Mouse (Mus musculus): ENCODE data around the gene Dnah11. TPM values are rescaled to one million over a fixed set of nuclear protein-coding genes. Genes with fewer than 3 reads are reported as not detected.

Dnah11 gene
- not detected in 2 replicates for polyA plus RNA-seq (2012; ENCODE audit: insufficient read depth, insufficient read length, missing spikeins)

DNA sequence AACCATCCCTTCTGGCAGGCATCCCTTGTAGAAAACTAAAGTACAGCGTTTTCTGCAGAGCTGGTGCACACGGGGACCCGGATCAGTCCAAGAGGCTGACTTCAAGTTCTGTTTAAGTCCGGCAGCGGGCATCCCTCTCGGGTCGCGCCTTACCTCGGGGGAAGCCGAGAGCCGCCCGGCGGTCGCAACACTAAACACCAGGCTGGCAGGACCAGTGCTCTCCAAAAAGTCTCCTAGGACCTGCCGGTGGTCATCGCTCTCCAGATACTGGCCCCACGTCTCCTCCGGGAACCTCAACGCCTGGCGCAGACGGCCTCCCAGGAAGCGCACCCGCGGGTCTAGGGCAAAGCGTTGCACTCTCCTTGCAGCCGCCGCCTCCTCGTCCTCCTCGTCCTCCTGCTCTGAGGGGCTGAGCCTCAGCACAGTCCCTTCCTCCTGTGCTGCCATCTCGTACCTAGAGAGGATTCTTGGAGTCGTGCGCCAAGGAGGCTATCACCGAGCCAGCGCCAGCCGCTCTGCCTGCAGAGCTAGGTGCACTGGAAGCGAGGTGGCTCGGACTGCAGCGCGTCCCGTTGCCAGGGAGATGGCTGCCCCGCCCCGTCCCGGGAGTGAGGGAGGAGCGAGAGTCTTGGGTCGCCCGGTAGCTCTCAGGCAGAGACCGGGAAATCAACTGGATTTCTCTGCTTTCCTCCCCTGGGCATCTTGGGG, at the start of gene Dnah11:
Dnah11 (minus strand) TSS at position 658 of the 708 bp plus-strand sequence.
- Histone ChIP-seq H3K4me3 (ENCODE audit: insufficient read depth, low read length) (peak within 1 kb of the TSS; percentile 67), H3K4me1 (ENCODE audit: control insufficient read depth, insufficient read depth, low read length) (no peaks in the 10 kb centered on the region), H3K27ac (ENCODE audit: insufficient read depth, low read depth, low read length) (no peak within 1 kb of the TSS)
- TF ChIP-seq POLR2A (IDR thresholded peaks at IDR 0.05; ENCODE audit: borderline replicate concordance, low read depth, low read length) = no peak
- no peak for TF ChIP-seq CTCF (IDR thresholded peaks at IDR 0.05; ENCODE audit: low read depth, low read length)

DNA sequence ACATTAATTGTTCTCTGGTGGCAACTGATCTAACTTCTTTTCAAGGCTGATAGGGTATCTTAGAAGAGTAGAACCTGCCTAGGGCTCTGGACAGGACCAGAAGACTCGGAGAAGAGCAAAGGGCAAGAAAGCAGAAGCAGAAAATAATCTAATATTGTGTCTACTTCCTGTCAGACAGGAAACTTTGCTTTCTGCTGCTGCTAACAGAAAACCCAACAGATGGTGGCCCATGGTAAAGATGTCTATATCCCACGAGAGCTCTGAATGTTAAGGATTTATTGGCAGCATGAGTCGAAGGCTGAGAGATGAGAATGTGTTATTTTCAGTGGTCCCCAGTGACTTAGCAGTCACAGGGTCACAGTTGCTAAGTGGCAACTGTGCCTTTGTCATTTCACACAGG, 22.3 kb upstream of the Dnah11 start:
- TF ChIP-seq CTCF (IDR thresholded peaks at IDR 0.05; ENCODE audit: low read depth, low read length) (no peak), POLR2A (IDR thresholded peaks at IDR 0.05; ENCODE audit: borderline replicate concordance, low read depth, low read length) (no peak)
- H3K4me1 ChIP-seq (ENCODE audit: control insufficient read depth, insufficient read depth, low read length) = no peaks in the 10 kb centered on the region; the same call in 1 of the 2 replicates
- no peak overlapping the region for H3K4me3 ChIP-seq (ENCODE audit: insufficient read depth, low read length)
- H3K27ac ChIP-seq (ENCODE audit: insufficient read depth, low read depth, low read length) = no peak overlapping the region

- no peak for TF ChIP-seq CTCF (IDR thresholded peaks at IDR 0.05; ENCODE audit: low read depth, low read length)
- TF ChIP-seq POLR2A (IDR thresholded peaks at IDR 0.05; ENCODE audit: borderline replicate concordance, low read depth, low read length) = no peak
- Histone ChIP-seq H3K4me3 (ENCODE audit: insufficient read depth, low read length) (no peak overlapping the region), H3K27ac (ENCODE audit: insufficient read depth, low read depth, low read length) (no peak overlapping the region), H3K4me1 (ENCODE audit: control insufficient read depth, insufficient read depth, low read length) (no peaks in the 10 kb centered on the region; the same call in 1 of the 2 replicates)
These were observed 21.2 kb upstream of the Dnah11 start for GRCm38 (mm10) chr12:118220062-118220461.

DNA sequence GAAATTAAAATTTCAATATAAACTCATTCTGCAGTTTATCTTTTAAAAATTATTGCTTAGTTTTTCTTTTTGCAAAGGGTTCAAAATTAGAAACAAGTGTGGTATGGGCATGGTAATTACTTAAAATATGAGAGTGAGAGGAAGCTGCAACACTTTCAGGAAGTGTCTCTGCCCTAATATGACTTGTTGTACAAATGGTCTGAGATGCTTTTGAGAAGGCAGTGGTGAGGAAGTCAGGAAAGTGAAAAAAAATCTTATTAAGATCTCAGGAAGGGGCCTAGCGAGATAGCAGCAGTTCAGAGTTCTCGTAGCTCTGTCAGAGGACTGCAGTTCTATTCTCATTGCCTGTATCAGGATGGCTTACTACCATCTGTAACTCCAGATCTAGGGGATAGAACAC, 13.3 kb upstream of the Dnah11 start:
- no peak for TF ChIP-seq POLR2A (IDR thresholded peaks at IDR 0.05; ENCODE audit: borderline replicate concordance, low read depth, low read length)
- no peak for TF ChIP-seq CTCF (IDR thresholded peaks at IDR 0.05; ENCODE audit: low read depth, low read length)
- no peaks in the 10 kb centered on the region for H3K4me1 ChIP-seq (ENCODE audit: control insufficient read depth, insufficient read depth, low read length)
- H3K4me3 ChIP-seq (ENCODE audit: insufficient read depth, low read length) = no peak overlapping the region
- H3K27ac ChIP-seq (ENCODE audit: insufficient read depth, low read depth, low read length) = no peak overlapping the region

- Histone ChIP-seq H3K4me1 (ENCODE audit: control insufficient read depth, insufficient read depth, low read length) (no peaks in the 10 kb centered on the region), H3K4me3 (ENCODE audit: insufficient read depth, low read length) (no peak overlapping the region)
- no peak for TF ChIP-seq POLR2A (IDR thresholded peaks at IDR 0.05; ENCODE audit: borderline replicate concordance, low read depth, low read length)
These were observed 2.3 kb downstream of the Dnah11 start for GRCm38 (mm10) chr12:118196583-118196982.

GRCm38 (mm10) chr12:118189535-118189934, 9.3 kb downstream of the Dnah11 start:
- no peak overlapping the region for H3K27ac ChIP-seq (ENCODE audit: insufficient read depth, low read depth, low read length)
- H3K4me1 ChIP-seq (ENCODE audit: control insufficient read depth, insufficient read depth, low read length) = no peaks in the 10 kb centered on the region
- no peak overlapping the region for H3K4me3 ChIP-seq (ENCODE audit: insufficient read depth, low read length)
- no peak for TF ChIP-seq POLR2A (IDR thresholded peaks at IDR 0.05; ENCODE audit: borderline replicate concordance, low read depth, low read length)
- no peak for TF ChIP-seq CTCF (IDR thresholded peaks at IDR 0.05; ENCODE audit: low read depth, low read length)

More at GRCm38 (mm10) chr12:118196583-118196982, 2.3 kb downstream of the Dnah11 start:
- no peak overlapping the region for H3K27ac ChIP-seq (ENCODE audit: insufficient read depth, low read depth, low read length)

DNA sequence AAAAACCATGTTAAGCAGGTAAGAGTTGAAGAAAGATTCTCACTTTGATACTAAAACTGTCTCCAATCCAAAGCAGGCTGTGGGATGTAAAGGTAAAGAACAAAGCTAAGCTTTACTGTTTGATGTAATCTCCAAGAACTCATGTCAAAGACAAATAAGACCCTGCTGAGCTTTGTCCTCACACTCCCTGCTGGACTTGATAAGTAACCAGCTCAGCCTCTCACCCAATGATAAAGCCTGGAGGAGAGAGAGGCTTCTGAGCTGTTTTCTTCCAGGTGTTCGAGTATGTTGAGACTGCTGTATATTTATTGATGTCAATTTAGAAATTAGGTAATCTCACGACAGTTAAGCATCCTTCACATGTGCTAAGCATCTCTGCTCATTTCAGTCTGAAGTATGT, 11.2 kb downstream of the Dnah11 start:
- Histone ChIP-seq H3K27ac (ENCODE audit: insufficient read depth, low read depth, low read length) (no peak overlapping the region), H3K4me1 (ENCODE audit: control insufficient read depth, insufficient read depth, low read length) (no peaks in the 10 kb centered on the region), H3K4me3 (ENCODE audit: insufficient read depth, low read length) (no peak overlapping the region)
- TF ChIP-seq CTCF (IDR thresholded peaks at IDR 0.05; ENCODE audit: low read depth, low read length) (no peak), POLR2A (IDR thresholded peaks at IDR 0.05; ENCODE audit: borderline replicate concordance, low read depth, low read length) (no peak)

GRCm38 (mm10) chr12:118186881-118187489, 11.9 kb downstream of the Dnah11 start:
- no peaks in the 10 kb centered on the region for H3K4me1 ChIP-seq (ENCODE audit: control insufficient read depth, insufficient read depth, low read length)
- no peak overlapping the region for H3K4me3 ChIP-seq (ENCODE audit: insufficient read depth, low read length)
- H3K27ac ChIP-seq (ENCODE audit: insufficient read depth, low read depth, low read length) = no peak overlapping the region
- TF ChIP-seq CTCF (IDR thresholded peaks at IDR 0.05; ENCODE audit: low read depth, low read length) = no peak
- TF ChIP-seq POLR2A (IDR thresholded peaks at IDR 0.05; ENCODE audit: borderline replicate concordance, low read depth, low read length) = no peak

DNA sequence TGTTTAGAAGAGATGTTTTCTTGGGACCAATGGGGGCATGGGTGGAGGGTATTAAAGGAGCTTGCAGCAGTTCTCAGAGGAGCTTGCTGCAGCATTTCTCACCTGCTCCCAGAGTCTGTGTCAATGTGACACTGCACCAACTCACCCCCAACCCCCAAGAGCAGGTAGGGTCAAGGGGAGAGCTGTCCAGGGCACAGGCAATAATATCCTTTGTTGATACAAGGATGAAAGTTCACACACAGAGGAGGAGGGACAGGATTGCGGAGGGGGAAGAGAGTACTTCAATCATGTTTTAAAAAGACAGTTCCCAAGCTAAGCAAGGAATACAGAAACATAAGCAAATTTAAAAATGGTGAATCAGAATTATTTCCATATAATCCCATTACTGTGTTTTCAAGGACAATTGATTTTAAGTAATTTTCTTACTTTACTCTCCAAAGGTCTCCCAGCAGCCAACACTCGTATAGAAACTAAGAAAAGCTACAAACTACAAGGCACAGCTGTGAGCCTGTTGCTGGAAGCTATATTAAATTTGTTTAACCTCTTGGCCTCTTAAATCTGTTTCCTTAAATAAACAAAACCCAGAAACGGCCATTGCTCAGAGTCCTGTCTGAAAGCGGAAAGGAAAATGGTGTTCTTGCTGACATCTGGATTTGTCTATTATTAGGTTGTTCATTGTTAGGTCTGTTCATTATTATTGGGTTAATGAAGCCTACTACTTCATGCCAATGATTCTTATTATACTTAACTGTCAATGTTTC, 12.5 kb downstream of the Dnah11 start:
- TF ChIP-seq POLR2A (IDR thresholded peaks at IDR 0.05; ENCODE audit: borderline replicate concordance, low read depth, low read length) (no peak), CTCF (IDR thresholded peaks at IDR 0.05; ENCODE audit: low read depth, low read length) (no peak)
- Histone ChIP-seq H3K27ac (ENCODE audit: insufficient read depth, low read depth, low read length) (no peak overlapping the region), H3K4me3 (ENCODE audit: insufficient read depth, low read length) (no peak overlapping the region), H3K4me1 (ENCODE audit: control insufficient read depth, insufficient read depth, low read length) (no peaks in the 10 kb centered on the region)

DNA sequence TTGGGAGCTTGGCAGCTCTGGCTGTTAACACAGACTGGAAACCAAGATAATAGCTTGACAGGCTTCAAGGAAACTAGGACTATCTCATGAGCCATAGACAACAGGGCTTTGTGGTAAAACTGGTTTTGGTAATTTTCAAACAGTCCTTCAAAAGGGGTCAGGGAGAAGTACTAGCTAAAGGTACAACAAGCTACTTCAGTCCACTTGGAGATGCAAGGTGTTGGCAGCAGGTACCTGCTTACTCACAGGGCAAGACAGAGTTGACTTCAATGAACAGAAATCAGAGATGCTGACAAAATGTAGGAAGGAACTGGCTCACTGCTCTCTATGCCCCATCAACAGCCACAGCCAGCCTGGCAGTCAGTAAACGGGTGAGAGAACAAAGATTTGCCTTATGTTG, 14.1 kb downstream of the Dnah11 start:
- H3K4me1 ChIP-seq (ENCODE audit: control insufficient read depth, insufficient read depth, low read length) = no peaks in the 10 kb centered on the region
- TF ChIP-seq CTCF (IDR thresholded peaks at IDR 0.05; ENCODE audit: low read depth, low read length) = no peak
- no peak for TF ChIP-seq POLR2A (IDR thresholded peaks at IDR 0.05; ENCODE audit: borderline replicate concordance, low read depth, low read length)
- H3K4me3 ChIP-seq (ENCODE audit: insufficient read depth, low read length) = no peak overlapping the region
- H3K27ac ChIP-seq (ENCODE audit: insufficient read depth, low read depth, low read length) = no peak overlapping the region

Data from bone marrow macrophage, adult 2 months (primary cell).